Mouse (Mus musculus) kidney, adult 11 months (tissue): ENCODE measurements around the gene Ywhah.
A peak's percentile ranks its signal among the peaks of the same experiment; 100 is the strongest.

Source experiments
- DNase-seq: peaks from one replicate; pipeline ENCODE4 v3.0.0; 2022

Ywhah gene

GRCm38 (mm10) chr5:33052849-33053582 is 34.4 kb downstream of the Ywhah start:
- peak; percentile 74 for DNase-seq

- DNase-seq, result peak; percentile 86
Observed at GRCm38 (mm10) chr5:33056126-33056765, 37.6 kb downstream of the Ywhah start.

GRCm38 (mm10) chr5:33070071-33070470 is 51.5 kb downstream of the Ywhah start:
- DNase-seq, result no peak

DNA sequence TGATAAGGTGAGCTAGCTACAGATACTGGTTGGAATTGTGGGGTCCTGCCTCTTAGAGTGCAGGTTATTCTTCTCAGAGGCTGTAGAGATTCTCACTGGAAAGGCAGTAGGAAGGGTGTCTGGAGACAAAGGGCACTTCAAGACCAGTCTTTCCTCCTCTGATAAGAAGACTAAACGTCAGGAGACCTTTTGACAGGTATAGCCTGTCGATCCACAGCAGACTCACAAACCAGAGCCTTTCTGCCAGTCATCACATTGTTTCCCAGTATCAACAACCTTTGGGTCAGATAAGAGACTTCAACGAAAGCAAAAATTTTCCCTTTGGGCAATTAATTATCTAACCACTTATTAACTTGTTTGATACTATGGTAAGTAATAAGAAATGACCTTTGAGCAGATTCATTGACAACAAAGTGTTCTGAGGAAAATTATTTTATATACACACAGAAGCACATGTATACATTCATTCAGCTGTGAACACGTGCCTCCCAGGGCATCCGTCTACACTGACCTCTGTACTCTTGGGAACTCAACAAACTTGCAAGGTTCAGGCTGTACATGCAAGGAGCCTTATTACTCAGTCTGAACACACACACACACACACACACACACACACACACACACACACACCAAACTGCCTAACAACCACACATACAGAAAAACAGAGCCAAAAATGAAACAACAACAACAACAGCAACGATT is 58.0 kb downstream of the Ywhah start:
- DNase-seq, result no peak
